Mouse (Mus musculus) heart, postnatal 0 days (tissue): ENCODE data around the gene S100a5. TPM values are rescaled to one million over a fixed set of nuclear protein-coding genes. Genes with fewer than 3 reads are reported as not detected.

Experiments
- ATAC-seq: fragments of 200-750 bp; cut with Nextera tagmentation; 2 replicates; pipeline ENCODE4 v1.8.0; 2017; ENCODE audit warnings: low read depth, moderate number of reproducible peaks, moderate library complexity; ENCODE audit not compliant: insufficient read depth
- DNase-seq: peaks from one replicate; pipeline ENCODE4 v3.0.0-alpha.2; 2016; ENCODE audit warnings: low spot score
- H3K27ac ChIP-seq: fragments of 300-500 bp; sonication (generic); 2 replicates; pipeline ENCODE4 v1.5.1; 2014; ENCODE audit warnings: low read depth, mild to moderate bottlenecking
- H3K27me3 ChIP-seq: fragments of 300-500 bp; sonication (generic); 2 replicates; pipeline ENCODE4 v1.6.1; 2014; ENCODE audit warnings: low read length, mixed read lengths; ENCODE audit not compliant: control insufficient read depth, insufficient read depth
- H3K36me3 ChIP-seq: fragments of 300-500 bp; sonication (generic); replicated peaks from 2 replicates; pipeline ENCODE4 v1.6.1; 2014; ENCODE audit warnings: low read length, mixed read lengths; ENCODE audit not compliant: control insufficient read depth, insufficient read depth
- H3K4me1 ChIP-seq: fragments of 300-500 bp; sonication (generic); 2 replicates; pipeline ENCODE4 v1.6.1; 2014; ENCODE audit warnings: antibody characterized with exemption; ENCODE audit not compliant: control insufficient read depth, insufficient read depth
- H3K4me2 ChIP-seq: fragments of 300-500 bp; sonication (generic); 2 replicates; pipeline ENCODE4 v1.6.1; 2014; ENCODE audit warnings: low read depth, mild to moderate bottlenecking, low read length, moderate library complexity
- H3K4me3 ChIP-seq: fragments of 300-500 bp; sonication (generic); 2 replicates; pipeline ENCODE4 v1.5.1; 2014; ENCODE audit warnings: low read depth, low read length
- H3K9ac ChIP-seq: fragments of 300-500 bp; sonication (generic); replicated peaks from 2 replicates; pipeline ENCODE4 v1.6.1; 2014; ENCODE audit warnings: low read depth, low read length, mixed read lengths
- H3K9me3 ChIP-seq: fragments of 300-500 bp; sonication (generic); replicated peaks from 2 replicates; pipeline ENCODE4 v1.6.1; 2016; ENCODE audit warnings: low read length; ENCODE audit not compliant: control insufficient read depth
- CTCF ChIP-seq: IDR thresholded peaks from 2 replicates; pipeline ENCODE4 v1.5.1; 2016; ENCODE audit warnings: antibody characterized with exemption, control low read depth, low read depth
- EP300 ChIP-seq: IDR thresholded peaks from 2 replicates; pipeline ENCODE4 v1.6.1; 2016; ENCODE audit warnings: antibody characterized with exemption, low read depth
- WGBS: fragments of 180-500 bp; shearing (Covaris S2); extraction: QIAGEN DNeasy Blood & Tissue Kit; methylation state at CpG from one replicate; pipeline ENCODE4 v1.1.7; 2014; 5-methylcytosine and 5-hydroxymethylcytosine counted together
- polyA plus RNA-seq: library from polyadenylated mRNA; unstranded; fragments of >200 nt; fragmentation: Nextera tagmentation; extraction: Ambion mirVana; gene quantifications from 2 replicates; pipeline ENCODE4 v1.2.1, GENCODE M21; 2015
- total RNA-seq: library from RNA; depleted of rRNA; stranded (reverse); fragments of >200 nt; gene quantifications from 2 replicates; pipeline ENCODE4 v1.2.3, GENCODE M21; 2014; ENCODE audit warnings: low replicate concordance; rRNA removed

Gene S100a5
- not detected in 2 replicates for total RNA-seq
- polyA plus RNA-seq = not detected in 2 replicates

DNA sequence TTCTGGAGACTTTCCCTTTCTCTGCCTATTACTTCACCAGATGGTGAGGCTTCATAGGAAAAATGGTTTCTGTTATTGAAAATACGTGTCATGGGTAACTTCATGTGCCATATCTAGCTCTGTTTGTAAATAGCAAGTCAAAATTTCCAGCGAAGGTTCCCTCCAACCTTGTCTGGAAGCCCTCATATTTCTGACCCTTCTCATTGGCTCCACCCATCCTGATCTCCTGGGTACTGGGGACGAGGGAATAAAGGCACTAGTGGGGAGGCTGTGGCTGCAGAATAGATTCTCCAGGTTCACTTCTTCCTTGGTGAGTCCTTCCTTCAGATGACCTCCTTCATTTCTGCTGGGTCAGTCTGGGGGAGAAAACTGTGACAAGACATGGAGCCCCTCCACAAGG is at the start of gene S100a5:
S100a5 (plus strand) TSS at position 301 of the 400 bp plus-strand sequence.
- 43% methylated on average over 3 of the region's 3 CpGs for WGBS
- no peaks in the 10 kb centered on the region for H3K36me3 ChIP-seq
- no peak within 1 kb of the TSS for H3K9ac ChIP-seq
- DNase-seq (no peak), ATAC-seq (no peak)
- TF ChIP-seq CTCF (no peak), EP300 (no peak)
- no peaks in the 10 kb centered on the region for H3K27me3 ChIP-seq
- no peak within 1 kb of the TSS for H3K4me2 ChIP-seq
- no peak within 1 kb of the TSS for H3K4me3 ChIP-seq
- no peaks in the 10 kb centered on the region for H3K9me3 ChIP-seq
- peaks cover 18% of the 10 kb centered on the region; the same call in 1 of the 2 replicates for H3K4me1 ChIP-seq
- no peak within 1 kb of the TSS for H3K27ac ChIP-seq

DNA sequence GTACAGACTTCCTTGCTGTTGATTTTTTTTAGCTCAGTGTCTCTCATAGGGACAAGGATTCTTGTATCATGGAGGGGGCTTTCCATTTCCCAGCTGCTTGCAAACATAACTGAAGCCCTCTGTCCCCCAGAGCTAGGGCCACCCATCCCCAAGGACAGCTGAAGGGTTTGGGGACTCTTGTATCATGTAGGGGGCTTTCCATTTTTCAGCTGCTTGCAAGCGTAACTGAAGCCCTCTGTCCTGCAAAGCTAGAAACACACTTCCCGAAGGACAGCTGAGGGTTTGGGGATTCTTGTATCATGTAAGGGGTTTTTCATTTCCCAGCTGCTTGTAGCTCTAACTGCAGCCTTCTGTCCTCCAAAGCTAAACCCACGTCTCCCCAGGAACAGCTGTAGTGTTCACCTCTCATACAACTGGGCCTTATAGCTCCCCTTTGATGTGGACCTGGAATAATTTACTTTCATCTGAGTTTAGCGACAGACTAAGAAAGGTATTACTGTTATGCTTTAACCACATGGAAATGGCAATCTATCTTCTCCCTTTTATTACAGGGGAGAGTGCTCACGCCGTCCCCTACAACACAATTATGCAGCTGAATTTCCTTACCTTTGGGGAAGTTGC is 48.2 kb upstream of the S100a5 start, which contains the start of gene S100a3:
S100a3 (plus strand) TSS at position 571 of the 621 bp plus-strand sequence.
- Histone ChIP-seq H3K27me3 (no peaks in the 10 kb centered on the region), H3K9me3 (no peaks in the 10 kb centered on the region), H3K9ac (no peak within 1 kb of the TSS), H3K4me3 (no peak within 1 kb of the TSS), H3K36me3 (no peaks in the 10 kb centered on the region), H3K27ac (no peak within 1 kb of the TSS), H3K4me2 (no peak within 1 kb of the TSS), H3K4me1 (no peaks in the 10 kb centered on the region)
- DNase-seq (no peak), ATAC-seq (no peak)
- TF ChIP-seq CTCF = no peak
- TF ChIP-seq EP300 = no peak
- 77% methylated on average over 6 of the region's 6 CpGs for WGBS

DNA sequence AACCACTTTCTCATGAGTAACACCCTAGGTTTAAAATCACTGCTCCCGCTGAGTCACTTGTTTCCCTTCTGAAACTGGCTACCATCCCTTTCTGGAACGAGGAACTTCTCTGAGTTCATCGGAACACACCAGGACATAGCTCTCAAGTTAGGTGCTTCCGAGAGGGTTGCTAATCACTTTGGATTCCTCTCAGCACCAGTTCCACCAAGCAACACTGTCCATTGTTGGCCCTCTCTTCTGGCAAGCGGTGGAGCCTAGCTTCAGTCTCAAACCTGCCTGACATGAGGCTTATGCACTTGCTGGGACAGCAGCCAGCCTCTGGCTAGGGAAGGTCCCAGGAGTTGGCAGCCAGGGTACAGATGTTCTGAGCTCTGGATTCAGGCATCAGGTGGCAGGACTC is 33.6 kb upstream of the S100a5 start:
- H3K27me3 ChIP-seq = no peaks in the 10 kb centered on the region
- H3K4me3 ChIP-seq = no peak overlapping the region
- ATAC-seq (no peak), DNase-seq (no peak)
- WGBS = 58% methylated on average over 5 of the region's 5 CpGs
- no peaks in the 10 kb centered on the region for H3K4me1 ChIP-seq
- TF ChIP-seq CTCF (no peak), EP300 (no peak)
- no peaks in the 10 kb centered on the region for H3K36me3 ChIP-seq
- no peaks in the 10 kb centered on the region for H3K9me3 ChIP-seq
- H3K9ac ChIP-seq = no peak overlapping the region
- H3K4me2 ChIP-seq = no peak overlapping the region
- H3K27ac ChIP-seq = no peak overlapping the region

DNA sequence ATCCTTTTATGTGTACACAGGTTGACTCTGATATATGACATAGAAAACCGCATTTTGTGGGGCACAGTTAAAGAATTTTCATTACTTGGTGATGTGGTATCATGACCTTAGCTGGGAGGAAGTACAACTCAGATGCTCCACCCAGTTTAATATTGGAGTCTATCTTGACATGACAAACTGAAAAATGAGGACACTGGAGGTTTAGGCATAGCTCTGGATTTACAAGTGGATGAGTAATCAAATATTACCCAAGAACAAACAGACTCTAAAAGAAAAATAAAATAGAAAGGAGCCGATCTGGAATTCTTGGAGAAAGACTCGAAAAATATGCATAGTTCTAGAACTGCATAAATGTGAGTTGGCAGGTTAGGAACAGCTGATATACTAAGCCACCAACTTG is 33.0 kb upstream of the S100a5 start:
- TF ChIP-seq EP300 (no peak), CTCF (no peak)
- no peaks in the 10 kb centered on the region for H3K27me3 ChIP-seq
- no peak for DNase-seq
- H3K36me3 ChIP-seq = no peaks in the 10 kb centered on the region
- no peaks in the 10 kb centered on the region for H3K9me3 ChIP-seq
- ATAC-seq = no peak
- no peak overlapping the region for H3K4me2 ChIP-seq
- no peak overlapping the region for H3K4me3 ChIP-seq
- WGBS = 80% methylated on average over 3 of the region's 3 CpGs
- no peak overlapping the region for H3K27ac ChIP-seq
- H3K9ac ChIP-seq = no peak overlapping the region
- no peaks in the 10 kb centered on the region for H3K4me1 ChIP-seq

DNA sequence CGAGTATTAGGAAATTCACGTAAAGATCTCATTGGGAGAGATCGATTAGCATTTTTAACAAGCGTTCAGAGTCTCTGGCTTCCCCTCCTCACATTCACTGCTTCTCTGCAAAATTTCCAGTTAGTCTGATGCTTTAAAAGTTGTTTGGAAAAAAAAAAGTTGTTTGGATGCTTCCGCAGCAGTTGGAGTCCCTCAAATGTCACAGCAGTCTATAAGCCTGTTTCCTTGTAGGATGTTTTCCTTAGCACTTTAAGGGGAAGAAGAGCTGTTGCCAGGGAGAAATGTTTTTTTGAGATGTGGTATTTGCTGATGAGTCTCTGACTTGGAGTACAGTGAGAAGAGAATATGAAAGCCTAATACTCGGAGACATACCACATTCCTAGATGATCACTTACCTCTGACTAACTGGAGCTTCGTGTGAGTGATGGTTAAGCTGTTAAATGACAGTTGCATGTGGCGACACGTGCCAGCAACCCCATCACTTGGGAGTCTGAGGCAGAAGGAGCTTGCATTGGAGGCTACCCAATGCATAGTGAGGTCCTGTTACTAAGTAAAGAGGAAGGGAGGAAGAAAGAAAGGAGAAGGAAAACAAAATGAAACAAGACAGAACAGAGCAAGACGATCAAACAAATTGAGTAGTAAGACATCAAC is 31.8 kb upstream of the S100a5 start:
- H3K9ac ChIP-seq = no peak overlapping the region
- no peak overlapping the region for H3K27ac ChIP-seq
- no peak for DNase-seq
- no peaks in the 10 kb centered on the region for H3K4me1 ChIP-seq
- no peak for TF ChIP-seq CTCF
- TF ChIP-seq EP300 = no peak
- 60% methylated on average over 10 of the region's 10 CpGs for WGBS
- H3K4me2 ChIP-seq = no peak overlapping the region
- no peak overlapping the region for H3K4me3 ChIP-seq
- H3K27me3 ChIP-seq = no peaks in the 10 kb centered on the region
- no peaks in the 10 kb centered on the region for H3K9me3 ChIP-seq
- no peak for ATAC-seq
- H3K36me3 ChIP-seq = no peaks in the 10 kb centered on the region
